Mouse (Mus musculus): ENCODE results near the gene G3bp2.
"Not testable (repeated sequence)": the region's sequence is repeated elsewhere in the genome, so short reads cannot be mapped to it uniquely, and the experiment has no call there.

DNA sequence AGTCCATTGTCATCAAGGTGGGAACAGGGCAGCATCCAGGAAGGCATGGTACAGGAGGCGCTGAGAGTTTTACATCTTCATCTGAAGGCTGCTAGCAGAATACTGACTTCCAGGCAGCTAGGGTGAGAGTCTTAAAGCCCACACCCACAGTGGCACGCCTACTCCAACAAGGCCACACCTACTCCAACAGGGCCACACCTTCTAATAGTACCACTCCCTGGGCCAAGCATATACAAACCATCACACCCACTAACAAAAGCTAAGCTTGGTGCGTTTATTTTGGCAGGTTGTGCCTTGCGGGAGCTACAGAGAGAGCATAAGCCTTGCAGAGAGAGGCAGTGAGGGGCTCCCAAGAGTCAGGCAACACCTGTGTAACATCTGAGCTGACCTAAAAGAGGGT, 49.5 kb upstream of the G3bp2 start:
- TF ChIP-seq CTCF (IDR thresholded peaks at IDR 0.05; ENCODE audit: borderline replicate concordance, extremely low read depth, insufficient read depth, insufficient read length); POLR2A (IDR thresholded peaks at IDR 0.05; ENCODE audit: borderline replicate concordance, extremely low read depth, insufficient read depth, insufficient read length, poor library complexity, severe bottlenecking): not testable (repeated sequence)

Data from brain, embryonic 14.5 days (tissue).